Mouse (Mus musculus): ENCODE data around the gene Amdhd2. TPM values are rescaled to one million over a fixed set of nuclear protein-coding genes. Genes with fewer than 3 reads are reported as not detected.

Gene Amdhd2
- total RNA-seq, 2 experiments from 2014 or later = 20.7 to 22.8 TPM

GRCm38 (mm10) chr17:24126801-24127200 lies 36.8 kb downstream of the Amdhd2 start:
- intact Hi-C loops (cut with DNase I) = no loop called here
- DNase-seq = no peak

- intact Hi-C loops (cut with DNase I) = loop anchor here (1.0 kb wide), 1 partner anchor 48 kb away; no protein-coding TSS in a partner anchor
- DNase-seq = no peak
These were observed 44.1 kb downstream of the Amdhd2 start for GRCm38 (mm10) chr17:24119446-24119845.

- intact Hi-C loops (cut with DNase I) = no loop called here
These were observed 50.5 kb downstream of the Amdhd2 start for GRCm38 (mm10) chr17:24113031-24113430.

GRCm38 (mm10) chr17:24111256-24111655 lies 52.3 kb downstream of the Amdhd2 start:
- intact Hi-C loops (cut with DNase I) = no loop called here
- no peak for DNase-seq

More at GRCm38 (mm10) chr17:24113031-24113430, 50.5 kb downstream of the Amdhd2 start:
- DNase-seq = no peak

- DNase-seq = peak; percentile 39 to 53
- intact Hi-C loops (cut with DNase I) = no loop called here
These were observed 54.7 kb downstream of the Amdhd2 start for GRCm38 (mm10) chr17:24108896-24109295.

Other genes starting within 250 kb of the Amdhd2 start
- not detected for gene Dcpp3, start 246.3 kb downstream of the Amdhd2 start, total RNA-seq (2021)
- not detected for gene Sbp, start 222.1 kb downstream of the Amdhd2 start, total RNA-seq (2021)
- gene Sbpl, start 208.5 kb downstream of the Amdhd2 start, total RNA-seq (2021) = not detected
- not detected for gene Prss30, start 183.2 kb downstream of the Amdhd2 start, total RNA-seq (2021)
- gene Prss22, start 165.7 kb downstream of the Amdhd2 start, total RNA-seq (2021) = not detected
- gene Prss27, start 125.6 kb downstream of the Amdhd2 start, total RNA-seq (2021) = not detected
- 10 to 100 TPM; 19.5 to 20.8 TPM for gene Kctd5, start 90.3 kb downstream of the Amdhd2 start, total RNA-seq (2021)
- gene Pdpk1, start 12.8 kb downstream of the Amdhd2 start, total RNA-seq (2021) = 10 to 100 TPM; 49.4 to 52.9 TPM
- gene Atp6v0c, start 5.9 kb upstream of the Amdhd2 start, total RNA-seq (2021) = 100 to 1,000 TPM; 275 to 284 TPM
- 10 to 100 TPM in 1 of 2 experiments, 1 to 10 TPM in 1; 8.4 to 11.0 TPM for gene Tbc1d24, start 41.8 kb upstream of the Amdhd2 start, total RNA-seq (2021)
- gene Ntn3, start 45.8 kb upstream of the Amdhd2 start, total RNA-seq (2021) = 1 to 10 TPM; 1.6 to 1.7 TPM
- gene Tedc2, start 57.1 kb upstream of the Amdhd2 start, total RNA-seq (2021) = 1 to 10 TPM; 3.5 to 5.0 TPM
- gene Ccnf, start 87.7 kb upstream of the Amdhd2 start, total RNA-seq (2021) = 1 to 10 TPM; 6.9 to 7.7 TPM
- gene Abca17, start 187.3 kb upstream of the Amdhd2 start, total RNA-seq (2021) = not detected
- gene Abca3, start 188.2 kb upstream of the Amdhd2 start, total RNA-seq (2021) = 10 to 100 TPM; 14.5 to 15.3 TPM

Measured in heart, postnatal 10 days (tissue).